Mouse (Mus musculus) right cerebral cortex, postnatal 36 days (tissue): ENCODE measurements around the gene Col6a6.

Source experiments
- DNase-seq, 2 experiments: peaks; one replicate each; pipeline ENCODE4 v3.0.0; 2022; ENCODE audit warnings: low spot score in 2 of 2, mixed read lengths in 1 of 2

Col6a6 gene

DNA sequence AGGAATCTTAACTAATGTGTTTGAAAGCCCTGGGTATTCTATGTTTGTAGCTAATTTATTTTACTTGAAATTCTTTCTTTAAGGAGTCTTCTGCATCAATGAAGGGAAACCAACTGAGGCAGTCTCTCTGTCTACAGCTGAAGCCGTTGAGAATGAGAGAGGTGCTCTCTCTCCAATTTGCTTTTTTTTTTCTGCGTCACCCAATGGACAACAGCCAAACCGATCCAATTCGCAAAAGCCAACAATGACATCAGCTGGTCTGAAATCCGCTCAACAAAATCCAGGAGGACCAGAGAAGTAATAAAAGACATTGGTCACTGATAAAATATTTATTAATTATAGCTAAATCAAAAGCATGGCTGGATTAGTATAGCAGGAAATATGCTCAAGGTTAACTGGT lies 26.5 kb downstream of the Col6a6 start:
- DNase-seq: no peak

- no peak for DNase-seq
Measured at GRCm38 (mm10) chr9:105800286-105800685, 27.7 kb downstream of the Col6a6 start.

DNA sequence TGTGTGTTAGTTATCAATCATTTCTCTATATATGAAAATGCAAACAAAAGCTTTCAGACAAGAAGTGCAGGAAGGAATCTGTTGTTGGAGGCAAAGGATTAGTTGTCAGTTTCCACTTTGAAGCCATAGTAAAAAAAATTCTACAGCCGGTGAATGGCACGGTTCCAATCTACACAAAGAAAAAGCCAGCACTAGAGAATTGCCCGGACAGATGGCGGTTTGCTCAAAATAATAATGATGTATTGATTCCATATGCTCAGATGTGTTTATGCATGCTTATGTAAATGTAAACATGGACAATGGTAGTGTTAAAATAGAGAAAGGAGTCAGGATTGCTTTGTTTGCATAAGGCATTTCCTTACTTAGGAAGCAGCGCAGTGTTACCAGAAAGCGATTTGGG lies 31.8 kb downstream of the Col6a6 start:
- DNase-seq: no peak

GRCm38 (mm10) chr9:105794965-105795364 lies 33.0 kb downstream of the Col6a6 start:
- DNase-seq: no peak

DNA sequence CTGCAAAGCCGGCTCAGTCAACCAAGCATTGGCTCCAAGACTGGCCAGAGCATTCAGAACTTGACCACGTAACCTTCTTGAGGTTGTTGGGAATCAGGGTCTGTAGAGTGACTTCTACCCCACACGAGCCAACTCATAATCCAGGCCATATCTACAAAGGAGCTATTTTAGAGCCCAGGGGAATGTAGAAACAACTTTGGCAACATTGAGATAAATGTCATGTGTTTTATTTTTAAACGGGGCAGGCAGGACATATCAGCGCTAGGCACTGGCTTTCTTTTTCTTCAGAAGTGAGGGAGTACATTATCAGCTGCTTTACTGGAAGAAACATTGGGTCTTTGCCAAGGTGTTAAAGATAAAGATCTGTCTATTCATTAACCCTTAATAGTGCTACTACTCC lies 36.1 kb downstream of the Col6a6 start:
- no peak for DNase-seq

GRCm38 (mm10) chr9:105788203-105788602 lies 39.8 kb downstream of the Col6a6 start:
- DNase-seq: no peak

DNA sequence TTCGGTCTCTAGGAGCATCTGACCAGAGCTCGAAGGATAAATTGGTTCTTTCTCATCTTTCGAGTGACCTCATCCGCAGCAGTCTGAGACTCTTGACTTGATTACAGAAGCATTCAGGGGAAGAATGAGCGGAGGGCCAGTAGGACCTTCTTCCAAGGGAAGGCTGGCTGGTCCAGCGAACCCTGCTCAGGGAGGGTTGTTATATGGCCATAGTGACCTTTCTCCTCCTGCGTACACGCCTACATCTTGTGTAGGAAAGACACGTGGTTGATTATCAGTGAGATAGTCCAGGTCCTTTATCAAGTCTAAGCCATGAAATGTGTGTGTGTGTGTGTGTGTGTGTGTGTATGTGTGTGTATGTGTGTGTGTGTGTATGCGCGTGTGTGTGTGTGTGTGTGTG lies 40.2 kb downstream of the Col6a6 start:
- DNase-seq: no peak

GRCm38 (mm10) chr9:105784026-105784425 lies 43.9 kb downstream of the Col6a6 start:
- DNase-seq: no peak

DNA sequence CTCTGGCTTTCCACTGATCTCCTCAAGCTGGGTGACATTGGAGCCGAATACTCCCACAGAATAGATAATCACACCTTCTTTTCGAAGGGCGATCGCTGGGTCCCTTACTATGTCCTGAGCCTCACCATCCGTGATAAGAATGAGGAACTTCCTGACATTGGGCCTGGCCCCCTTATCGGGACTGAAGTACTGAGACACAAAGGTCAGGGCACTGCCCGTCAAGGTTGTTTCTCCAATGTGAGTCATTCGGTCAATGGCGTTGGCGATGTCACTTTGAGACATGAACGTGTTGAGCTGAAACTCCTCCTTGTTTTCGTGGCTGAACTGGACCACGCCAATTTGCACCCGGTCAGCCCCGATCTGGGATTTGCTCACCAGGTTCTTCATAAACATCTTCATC lies 47.3 kb downstream of the Col6a6 start:
- DNase-seq: no peak

GRCm38 (mm10) chr9:105778741-105779140 lies 49.2 kb downstream of the Col6a6 start:
- DNase-seq: no peak

DNA sequence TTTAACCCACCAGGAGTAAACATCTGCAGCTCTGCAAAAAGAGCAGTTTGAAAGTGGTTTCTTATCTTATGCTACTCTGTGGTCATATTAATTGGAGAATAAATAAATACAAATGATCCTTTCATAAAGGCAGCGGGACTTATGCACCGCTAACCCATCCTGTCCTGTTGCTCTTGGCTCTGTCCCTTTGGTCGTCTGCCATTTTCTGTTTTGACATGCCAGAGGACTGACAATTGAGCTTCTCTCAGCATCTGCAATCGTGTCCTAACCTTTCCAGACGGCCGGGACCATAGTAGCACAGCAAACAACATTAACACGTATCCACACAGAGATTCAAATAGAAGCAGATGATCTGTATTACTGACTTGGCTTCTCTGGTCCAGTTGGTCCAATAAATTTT lies 53.1 kb downstream of the Col6a6 start:
- no peak for DNase-seq

DNA sequence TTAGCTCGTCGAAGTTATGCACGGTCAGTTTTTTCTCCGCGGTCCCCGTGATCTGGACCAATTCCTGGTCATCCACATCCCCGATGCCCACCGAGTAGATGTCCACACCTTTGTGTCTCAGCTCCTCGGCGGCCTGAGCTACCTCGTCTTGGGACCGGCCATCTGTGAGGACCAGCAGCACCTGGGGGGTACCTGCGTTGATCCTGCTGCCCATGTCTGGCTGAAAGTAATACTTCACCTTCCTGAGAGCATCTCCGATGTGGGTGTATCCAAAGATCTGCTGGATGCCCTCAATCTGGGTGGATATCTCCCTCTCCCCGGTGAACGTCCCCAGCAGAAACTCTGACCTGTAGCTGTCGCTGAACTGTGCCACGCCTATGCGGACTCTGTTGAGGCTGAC lies 53.6 kb downstream of the Col6a6 start:
- DNase-seq: no peak

DNA sequence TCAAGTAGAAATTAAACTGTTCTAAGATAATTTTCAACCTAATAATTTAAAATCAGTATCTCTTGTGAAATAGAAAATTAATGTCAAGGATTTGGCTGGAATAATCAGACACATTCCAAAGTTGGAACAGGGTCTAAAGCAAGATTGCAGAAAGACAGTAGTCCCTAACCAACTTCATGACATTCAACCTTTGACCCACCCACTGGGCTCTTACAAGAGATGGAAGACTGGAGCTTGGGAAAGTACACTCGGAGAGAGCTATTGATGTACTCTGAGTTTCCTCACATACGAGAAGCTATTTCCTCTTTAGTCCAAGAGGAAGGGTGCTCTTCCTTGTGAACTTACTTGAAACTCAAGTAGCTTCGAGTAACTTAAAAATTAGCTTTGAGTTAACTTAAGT lies 56.6 kb downstream of the Col6a6 start:
- DNase-seq: no peak

- DNase-seq: no peak
Measured at GRCm38 (mm10) chr9:105770690-105771089, 57.3 kb downstream of the Col6a6 start.

GRCm38 (mm10) chr9:105765891-105766290 lies 62.1 kb downstream of the Col6a6 start:
- DNase-seq: no peak

DNA sequence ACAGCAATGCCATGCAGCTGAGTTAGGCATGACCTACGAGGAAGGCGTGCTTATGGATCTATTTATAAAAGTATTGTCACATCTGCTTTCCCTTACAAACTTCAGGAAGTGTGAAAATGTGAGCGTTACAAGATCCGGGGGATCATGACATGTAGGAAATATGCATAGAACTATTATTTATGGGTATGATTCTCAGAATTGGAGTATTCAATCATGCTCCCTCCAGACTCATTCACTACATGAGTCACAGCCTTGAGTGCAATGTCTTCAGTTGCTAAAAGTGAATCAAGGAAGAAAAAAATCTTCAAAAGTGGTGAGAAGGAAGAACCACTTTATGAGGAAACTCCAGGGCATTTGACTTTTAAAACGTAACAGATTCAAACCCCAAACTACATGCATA lies 63.3 kb downstream of the Col6a6 start:
- no peak for DNase-seq

- no peak for DNase-seq
Measured at GRCm38 (mm10) chr9:105764127-105764526, 63.8 kb downstream of the Col6a6 start.

- DNase-seq: no peak
Measured at GRCm38 (mm10) chr9:105763625-105764024, 64.3 kb downstream of the Col6a6 start.

DNA sequence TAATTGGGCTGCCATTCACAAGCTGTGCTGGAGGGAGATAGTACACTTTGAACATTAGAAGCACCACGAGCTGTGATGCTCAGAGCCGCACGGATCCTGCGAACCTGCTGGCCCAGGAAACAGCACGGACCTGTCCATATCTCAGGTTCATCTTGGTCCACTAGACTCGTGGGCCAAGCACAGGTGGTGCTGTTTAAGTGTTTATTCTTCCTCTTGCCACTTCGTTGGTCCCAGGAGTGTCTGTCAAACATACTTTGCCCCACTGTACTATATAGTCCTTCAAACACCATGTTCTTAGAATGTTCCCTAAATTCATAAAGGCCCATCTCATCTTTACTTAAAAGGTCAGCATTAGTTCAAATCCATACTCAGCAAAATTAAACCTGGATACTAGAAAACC lies 65.7 kb downstream of the Col6a6 start:
- DNase-seq: no peak

DNA sequence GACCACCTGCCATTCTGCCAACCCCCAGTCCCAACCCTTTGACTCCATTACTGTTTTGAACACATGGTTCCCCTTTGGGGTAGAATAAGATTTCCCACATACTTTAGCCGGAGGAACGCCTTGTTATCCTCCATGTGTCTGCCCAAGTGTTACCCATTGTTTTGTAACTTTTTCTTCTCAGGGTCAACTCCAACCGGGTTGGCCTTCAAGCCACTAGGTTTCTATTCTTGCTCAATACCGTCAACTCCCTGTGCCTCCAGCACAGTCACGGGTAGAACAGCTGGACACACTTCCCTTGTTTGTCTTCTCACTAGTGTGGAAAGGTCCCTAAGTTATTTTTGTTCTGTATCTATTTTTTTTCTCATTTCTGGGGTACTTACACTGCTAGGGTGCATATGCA lies 69.1 kb downstream of the Col6a6 start:
- DNase-seq: no peak

DNA sequence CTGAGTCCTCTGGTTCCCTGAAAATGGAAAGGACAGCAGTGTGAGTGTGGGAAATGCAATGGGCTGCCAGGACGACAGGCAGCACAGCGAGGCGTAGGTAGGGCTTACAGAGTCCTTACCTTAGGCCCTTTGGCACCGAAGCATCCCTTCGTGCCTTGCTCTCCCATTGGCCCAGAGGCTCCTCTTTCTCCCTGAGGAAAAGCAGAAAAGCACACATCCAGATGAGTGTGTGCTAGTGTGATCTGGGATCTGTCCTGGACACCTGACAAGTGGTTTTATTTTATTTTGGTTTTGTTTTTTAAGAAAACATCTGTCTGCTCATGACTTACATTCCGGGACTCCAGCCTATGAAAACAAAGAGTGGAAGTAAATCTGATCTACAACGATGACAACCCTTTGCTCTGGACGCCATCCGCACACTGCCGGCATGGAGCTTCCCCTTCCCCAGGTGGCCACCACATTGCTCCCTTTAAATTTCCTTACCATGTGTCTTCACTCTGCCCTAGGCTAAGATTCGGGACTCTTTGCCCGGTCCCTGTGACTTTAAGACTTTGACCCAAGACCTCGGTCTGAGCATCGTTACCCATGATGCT lies 69.7 kb downstream of the Col6a6 start:
- DNase-seq: no peak

DNA sequence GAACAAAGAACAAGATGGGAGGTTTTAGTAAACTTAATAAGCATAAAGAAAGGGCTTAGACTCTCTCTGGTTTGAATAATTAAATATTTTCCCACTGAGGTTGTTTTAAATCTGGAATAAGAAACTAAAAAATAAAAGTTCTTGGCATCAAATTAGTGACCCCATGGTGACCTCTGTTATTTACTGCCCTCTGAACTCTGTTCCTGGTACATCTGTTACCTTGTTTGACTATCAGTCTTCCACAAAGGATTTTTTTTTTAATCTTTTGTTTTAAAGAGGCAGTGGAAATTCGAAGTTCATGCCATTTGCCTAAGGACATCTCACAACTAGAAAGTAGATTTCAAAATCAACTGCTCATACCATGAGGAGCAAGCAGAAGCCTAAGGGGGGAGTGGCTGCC lies 73.7 kb downstream of the Col6a6 start:
- DNase-seq: no peak

DNA sequence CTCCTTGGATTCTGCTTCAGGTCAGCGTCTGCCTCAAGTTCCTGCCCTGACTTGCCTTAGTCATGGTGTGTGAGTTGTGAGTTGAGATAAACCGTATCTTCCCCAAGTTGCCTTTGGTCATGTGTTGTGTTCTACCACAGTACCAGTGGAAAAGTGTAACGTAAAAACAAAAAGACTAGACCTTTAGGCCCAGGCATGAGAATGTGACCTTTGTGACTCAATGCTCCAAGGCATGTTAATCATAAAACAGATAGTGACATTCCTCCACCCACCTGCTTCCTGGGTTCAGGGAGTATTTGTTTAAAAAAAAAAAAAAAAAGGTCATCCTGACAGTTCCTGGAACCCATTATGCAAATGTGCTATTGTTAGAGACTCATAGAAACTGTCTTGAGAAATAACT lies 82.1 kb downstream of the Col6a6 start:
- DNase-seq: no peak

DNA sequence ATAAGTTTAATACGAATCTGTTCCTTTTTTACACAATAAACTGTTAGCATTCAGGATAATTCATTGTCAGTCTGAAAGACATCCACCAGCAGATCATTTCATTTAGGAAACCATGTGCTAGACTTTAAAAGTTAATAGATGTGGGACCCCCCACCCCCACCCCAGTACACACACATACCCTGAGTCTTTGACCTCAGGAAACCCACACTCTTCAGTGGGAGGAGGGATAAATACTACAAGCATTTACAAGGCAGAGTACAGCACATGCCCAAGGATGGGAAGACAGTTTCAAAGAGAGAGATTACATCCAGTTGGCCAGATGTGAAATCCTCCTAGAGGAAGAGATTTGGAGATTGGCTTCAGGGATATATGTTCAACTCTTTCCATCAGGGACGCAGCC lies 87.5 kb downstream of the Col6a6 start:
- DNase-seq: no peak

GRCm38 (mm10) chr9:105739446-105739845 lies 88.5 kb downstream of the Col6a6 start:
- DNase-seq: no peak
